Mouse (Mus musculus) megakaryocyte, embryonic 14.5 days (primary cell): Measurements from ENCODE around the gene Cyth3.

ENCODE experiments used
- FLI1 ChIP-seq: IDR thresholded peaks from 2 replicates; pipeline ENCODE4 v1.6.1; 2012; ENCODE audit warnings: low read length, inconsistent platforms, mixed read lengths
- GATA1 ChIP-seq: IDR thresholded peaks from 3 replicates; pipeline ENCODE4 v1.6.1; 2012; ENCODE audit warnings: mixed read lengths, low read length, inconsistent platforms, borderline replicate concordance

DNA sequence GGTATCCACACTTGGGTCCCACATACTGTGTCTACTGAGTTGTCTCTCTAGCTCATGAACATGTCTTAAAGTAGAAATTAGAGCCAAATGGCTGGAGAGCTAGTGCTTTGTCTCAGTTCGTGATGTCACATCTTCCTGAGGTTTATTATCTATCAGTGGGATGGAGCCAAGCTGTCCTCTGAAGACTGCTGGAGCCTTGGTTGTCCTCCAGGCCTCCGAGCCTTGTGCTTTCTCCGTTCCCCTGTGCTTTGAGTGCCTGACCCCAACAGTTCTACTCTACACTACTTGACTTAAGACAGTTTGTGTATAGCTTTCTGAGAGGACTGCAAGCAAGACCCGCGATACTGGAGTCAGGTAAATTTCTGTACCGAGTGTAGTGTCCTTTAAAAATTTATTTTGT, 26.9 kb downstream of the Cyth3 start:
- TF ChIP-seq GATA1: no peak
- no peak for TF ChIP-seq FLI1
